Mouse (Mus musculus) lung, adult 18-20 months (tissue): ENCODE measurements around the gene Ndc1.
A peak's percentile ranks its signal among the peaks of the same experiment; 100 is the strongest.

Experiments
- DNase-seq, 2 experiments: peaks; one replicate each; pipeline ENCODE4 v3.0.0; 2022; ENCODE audit warnings: mixed read lengths in 2 of 2

Ndc1 gene

GRCm38 (mm10) chr4:107443621-107444020 is 76.0 kb downstream of the Ndc1 start:
- DNase-seq: no peak

GRCm38 (mm10) chr4:107448481-107448880 is 80.9 kb downstream of the Ndc1 start:
- no peak for DNase-seq

- DNase-seq: no peak
These were observed 81.9 kb downstream of the Ndc1 start for GRCm38 (mm10) chr4:107449519-107449918.

GRCm38 (mm10) chr4:107452266-107453015 is 84.9 kb downstream of the Ndc1 start:
- no peak for DNase-seq

- peak; percentile 74 to 80 for DNase-seq
These were observed 85.8 kb downstream of the Ndc1 start for GRCm38 (mm10) chr4:107453141-107453984.

- no peak for DNase-seq
These were observed 90.0 kb downstream of the Ndc1 start for GRCm38 (mm10) chr4:107457602-107458001.

GRCm38 (mm10) chr4:107458907-107459306 is 91.3 kb downstream of the Ndc1 start:
- no peak for DNase-seq

GRCm38 (mm10) chr4:107459461-107459860 is 91.9 kb downstream of the Ndc1 start:
- DNase-seq: no peak

GRCm38 (mm10) chr4:107460468-107460867 is 92.9 kb downstream of the Ndc1 start:
- DNase-seq: no peak
